Mouse (Mus musculus) MEL (cell line): ENCODE data around the gene Coq10a.

Source experiments
- CTCF ChIP-seq, 3 experiments: IDR thresholded peaks in 2 of 3; conservative IDR thresholded peaks in 1 of 3; 2 replicates each; pipeline ENCODE4 v1.5.1; 2011 to 2012; ENCODE audit warnings: low read length in 3 of 3, low read depth in 2 of 3, mild to moderate bottlenecking in 2 of 3, improper control_type of control experiment in 1 of 3, inconsistent platforms in 1 of 3, mixed read lengths in 1 of 3, moderate library complexity in 1 of 3; ENCODE audit not compliant: control insufficient read depth in 1 of 3, insufficient read depth in 1 of 3, poor library complexity in 1 of 3, severe bottlenecking in 1 of 3
- E2F4 ChIP-seq: IDR thresholded peaks from 2 replicates; pipeline ENCODE4 v1.6.1; 2011; ENCODE audit warnings: low read depth, low read length, improper control_type of control experiment, borderline replicate concordance
- EP300 ChIP-seq, 2 experiments: IDR thresholded peaks; 2 replicates each; pipeline ENCODE4 v1.6.1; 2011; ENCODE audit warnings: improper control_type of control experiment in 2 of 2, low read length in 2 of 2, low read depth in 1 of 2, mild to moderate bottlenecking in 1 of 2
- GATA1 ChIP-seq: IDR thresholded peaks from 2 replicates; pipeline ENCODE4 v1.6.1; 2011; ENCODE audit warnings: low read depth, low read length, improper control_type of control experiment
- MAZ ChIP-seq: IDR thresholded peaks from 2 replicates; pipeline ENCODE4 v1.6.1; 2012; ENCODE audit warnings: low read depth, mild to moderate bottlenecking, inconsistent platforms, low read length, improper control_type of control experiment
- NRF1 ChIP-seq: IDR thresholded peaks from 2 replicates; pipeline ENCODE4 v1.6.1; 2014; ENCODE audit warnings: low read depth, mild to moderate bottlenecking, inconsistent platforms, low read length, improper control_type of control experiment, moderate library complexity; ENCODE audit not compliant: poor library complexity, insufficient read depth, severe bottlenecking
- POLR2A ChIP-seq, 2 experiments: IDR thresholded peaks; 2 replicates each; pipeline ENCODE4 v1.6.1; 2011 to 2012; ENCODE audit warnings: low read length in 2 of 2, mild to moderate bottlenecking in 2 of 2, control low read depth in 1 of 2, improper control_type of control experiment in 1 of 2, low read depth in 1 of 2, moderate library complexity in 1 of 2; ENCODE audit not compliant: control insufficient read depth in 1 of 2, insufficient read depth in 1 of 2, poor library complexity in 1 of 2
- RAD21 ChIP-seq: IDR thresholded peaks from 2 replicates; pipeline ENCODE4 v1.6.1; 2011; ENCODE audit warnings: mild to moderate bottlenecking, low read depth, low read length, improper control_type of control experiment
- RCOR1 ChIP-seq: IDR thresholded peaks from 2 replicates; pipeline ENCODE4 v1.6.1; 2012; ENCODE audit warnings: low read depth, mild to moderate bottlenecking, inconsistent platforms, low read length, improper control_type of control experiment
- USF1 ChIP-seq: IDR thresholded peaks from 2 replicates; pipeline ENCODE4 v1.6.1; 2014; ENCODE audit warnings: low read depth, mild to moderate bottlenecking, inconsistent platforms, low read length, improper control_type of control experiment, moderate library complexity

DNA sequence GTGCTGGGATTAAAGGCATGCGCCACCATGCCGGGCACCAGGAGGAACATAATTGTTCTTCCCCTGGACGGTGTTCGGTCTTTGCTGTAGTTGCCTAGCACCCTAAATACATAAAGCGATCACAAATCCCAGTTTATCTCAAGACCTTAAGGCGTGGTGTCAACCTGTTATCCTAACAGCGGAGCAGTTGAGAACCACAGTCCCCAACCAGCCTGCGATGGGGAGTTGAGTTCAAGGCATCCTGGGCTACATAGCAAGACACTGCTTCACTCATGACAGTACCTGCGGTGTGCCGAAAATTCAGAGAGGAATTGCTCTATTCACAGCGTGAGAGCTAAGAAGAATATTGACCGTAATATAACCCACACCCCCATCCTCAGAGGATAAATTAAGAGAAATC is 47.2 kb downstream of the Coq10a start:
- TF ChIP-seq EP300 (IDR thresholded peaks at IDR 0.05; ENCODE audit: low read depth in 1 of 2, low read length in 2 of 2) = no peak
- TF ChIP-seq CTCF (IDR thresholded peaks at IDR 0.05 in 2 of 3, conservative IDR thresholded peaks at IDR 0.05 in 1 of 3; ENCODE audit: control insufficient read depth in 1 of 3, insufficient read depth in 1 of 3, low read depth in 2 of 3, low read length in 3 of 3, poor library complexity in 1 of 3, severe bottlenecking in 1 of 3) = no peak
- no peak for TF ChIP-seq E2F4
- no peak for TF ChIP-seq POLR2A (IDR thresholded peaks at IDR 0.05; ENCODE audit: control insufficient read depth in 1 of 2, insufficient read depth in 1 of 2, low read depth in 1 of 2, low read length in 2 of 2, poor library complexity in 1 of 2)
- TF ChIP-seq MAZ = no peak
- no peak for TF ChIP-seq GATA1
- TF ChIP-seq NRF1 = no peak
- TF ChIP-seq USF1 = no peak
- TF ChIP-seq RCOR1 = no peak
- TF ChIP-seq RAD21 = no peak
